Mouse (Mus musculus): Measurements from ENCODE around the gene Zfp986. TPM values are rescaled to one million over a fixed set of nuclear protein-coding genes. Genes with fewer than 3 reads are reported as not detected.
"Not testable (repeated sequence)": the region's sequence is repeated elsewhere in the genome, so short reads cannot be mapped to it uniquely, and the experiment has no call there.

Gene Zfp986
- not detected for total RNA-seq (2018; cell fraction: chromatin; rRNA removed)
- total RNA-seq (2018; cell fraction: cytosol; rRNA removed), result not detected
- not detected for total RNA-seq (2018; cell fraction: nucleus; rRNA removed)
- not detected in 3 replicates for polyA plus RNA-seq (2018)

GRCm38 (mm10) chr4:145868494-145868893 is at the start of gene Zfp986:
Gene Zfp986, plus strand, starts transcription at chr4:145868794.
- not testable (repeated sequence) for H3K4me3 ChIP-seq (ENCODE audit: inconsistent target); H3K27ac ChIP-seq; H3K79me2 ChIP-seq (ENCODE audit: inconsistent target); H3K36me3 ChIP-seq (ENCODE audit: inconsistent target)
- WGBS (ENCODE audit: missing documents), result 66% methylated on average over 3 of the region's 3 CpGs

- no CpG with 5 or more reads among the region's 2 CpGs for WGBS (ENCODE audit: missing documents)
- not testable (repeated sequence) for H3K27ac ChIP-seq; H3K36me3 ChIP-seq (ENCODE audit: inconsistent target); H3K4me3 ChIP-seq (ENCODE audit: inconsistent target); H3K79me2 ChIP-seq (ENCODE audit: inconsistent target)
Measured at GRCm38 (mm10) chr4:145819946-145820345, 48.6 kb upstream of the Zfp986 start.

GRCm38 (mm10) chr4:145825606-145826005 is 43.0 kb upstream of the Zfp986 start:
- H3K4me3 ChIP-seq (ENCODE audit: inconsistent target); H3K36me3 ChIP-seq (ENCODE audit: inconsistent target); H3K27ac ChIP-seq; H3K79me2 ChIP-seq (ENCODE audit: inconsistent target): not testable (repeated sequence)
- no CpG with 5 or more reads among the region's 8 CpGs for WGBS (ENCODE audit: missing documents)

DNA sequence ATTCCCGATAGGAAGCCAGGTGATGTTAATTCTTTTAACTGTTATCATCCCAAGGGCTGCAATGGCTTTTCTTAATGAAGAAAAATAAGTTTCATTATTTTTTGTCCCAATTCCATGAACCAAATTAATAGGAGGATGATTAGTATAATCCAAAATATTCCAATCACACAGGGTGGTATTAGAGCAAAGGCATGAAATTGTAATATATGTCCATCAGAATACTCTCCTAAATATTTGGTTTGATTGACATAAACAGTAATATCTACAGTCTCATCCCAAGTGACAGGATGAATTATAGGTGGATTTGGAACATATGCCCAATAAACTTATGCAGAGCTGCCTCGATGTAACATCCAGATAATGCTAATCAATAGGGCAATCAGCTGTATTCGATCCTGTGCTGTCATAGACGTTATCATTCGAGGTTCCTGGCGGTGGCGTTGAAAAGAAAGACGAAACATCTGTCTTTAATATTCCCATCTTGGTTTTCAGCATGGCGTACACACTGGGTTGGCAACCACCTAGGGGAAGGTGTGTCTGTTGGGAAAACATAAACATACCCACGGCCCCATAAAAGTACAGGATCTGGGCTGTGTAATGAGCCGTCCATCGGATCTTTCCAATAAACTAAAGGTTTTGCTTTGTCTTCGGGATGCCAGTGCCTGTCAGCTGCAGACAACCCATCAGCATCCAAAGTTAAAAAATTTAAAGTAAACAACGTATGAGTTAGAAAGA is 37.1 kb upstream of the Zfp986 start:
- not testable (repeated sequence) for H3K4me3 ChIP-seq (ENCODE audit: inconsistent target); H3K27ac ChIP-seq; H3K36me3 ChIP-seq (ENCODE audit: inconsistent target); H3K79me2 ChIP-seq (ENCODE audit: inconsistent target)
- WGBS (ENCODE audit: missing documents), result 100% methylated on average over 1 of the region's 14 CpGs

GRCm38 (mm10) chr4:145836300-145836862 is 32.2 kb upstream of the Zfp986 start:
- H3K79me2 ChIP-seq (ENCODE audit: inconsistent target); H3K4me3 ChIP-seq (ENCODE audit: inconsistent target); H3K27ac ChIP-seq; H3K36me3 ChIP-seq (ENCODE audit: inconsistent target): not testable (repeated sequence)
- no CpG with 5 or more reads among the region's 18 CpGs for WGBS (ENCODE audit: missing documents)

GRCm38 (mm10) chr4:145836863-145837440 is 31.6 kb upstream of the Zfp986 start:
- not testable (repeated sequence) for H3K36me3 ChIP-seq (ENCODE audit: inconsistent target); H3K4me3 ChIP-seq (ENCODE audit: inconsistent target); H3K79me2 ChIP-seq (ENCODE audit: inconsistent target); H3K27ac ChIP-seq
- 60% methylated on average over 14 of the region's 75 CpGs for WGBS (ENCODE audit: missing documents)

- not testable (repeated sequence) for H3K36me3 ChIP-seq (ENCODE audit: inconsistent target); H3K4me3 ChIP-seq (ENCODE audit: inconsistent target); H3K79me2 ChIP-seq (ENCODE audit: inconsistent target); H3K27ac ChIP-seq
Measured at GRCm38 (mm10) chr4:145846793-145847192, 21.8 kb upstream of the Zfp986 start.

GRCm38 (mm10) chr4:145848183-145848890 is 20.3 kb upstream of the Zfp986 start:
- 44% methylated on average over 1 of the region's 4 CpGs for WGBS (ENCODE audit: missing documents)
- H3K27ac ChIP-seq; H3K36me3 ChIP-seq (ENCODE audit: inconsistent target); H3K4me3 ChIP-seq (ENCODE audit: inconsistent target); H3K79me2 ChIP-seq (ENCODE audit: inconsistent target): not testable (repeated sequence)

DNA sequence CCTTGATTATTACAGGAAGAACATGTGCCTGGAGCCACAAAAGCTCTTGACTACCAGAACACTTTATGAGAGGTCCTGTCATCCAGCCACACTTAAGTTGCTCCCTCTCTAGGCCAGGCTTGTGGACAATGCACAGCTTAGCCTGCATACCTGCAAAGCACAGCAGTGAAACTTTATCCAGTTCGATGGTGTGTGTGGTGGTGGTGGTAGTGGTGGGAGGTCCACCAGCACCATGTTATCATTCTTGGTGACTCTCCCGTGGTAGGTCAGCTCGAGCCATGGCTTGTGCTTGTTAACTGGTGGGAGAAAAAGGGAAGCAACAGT is 19.7 kb upstream of the Zfp986 start:
- H3K36me3 ChIP-seq (ENCODE audit: inconsistent target); H3K79me2 ChIP-seq (ENCODE audit: inconsistent target); H3K4me3 ChIP-seq (ENCODE audit: inconsistent target); H3K27ac ChIP-seq: not testable (repeated sequence)
- 100% methylated on average over 1 of the region's 3 CpGs for WGBS (ENCODE audit: missing documents)

DNA sequence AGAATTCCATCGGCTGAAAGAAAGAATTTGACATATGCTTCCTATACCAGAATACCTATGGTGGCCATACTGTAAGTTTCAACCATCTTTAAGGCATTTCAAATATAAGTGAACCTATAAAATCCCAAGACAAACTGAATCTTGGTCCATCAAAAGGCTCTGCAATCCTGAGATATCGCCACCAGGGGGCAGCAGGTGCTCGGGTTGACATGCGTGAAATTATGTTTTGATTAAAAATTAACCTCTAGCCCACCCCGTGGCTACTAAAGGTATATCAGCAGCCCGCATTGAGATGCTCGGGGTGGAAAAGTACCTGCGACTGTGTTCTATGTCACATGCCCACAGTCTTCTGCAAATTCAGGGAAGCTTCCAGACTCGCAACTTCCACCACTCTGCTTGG is 17.2 kb upstream of the Zfp986 start:
- not testable (repeated sequence) for H3K79me2 ChIP-seq (ENCODE audit: inconsistent target)
- 70% methylated on average over 4 of the region's 9 CpGs for WGBS (ENCODE audit: missing documents)

DNA sequence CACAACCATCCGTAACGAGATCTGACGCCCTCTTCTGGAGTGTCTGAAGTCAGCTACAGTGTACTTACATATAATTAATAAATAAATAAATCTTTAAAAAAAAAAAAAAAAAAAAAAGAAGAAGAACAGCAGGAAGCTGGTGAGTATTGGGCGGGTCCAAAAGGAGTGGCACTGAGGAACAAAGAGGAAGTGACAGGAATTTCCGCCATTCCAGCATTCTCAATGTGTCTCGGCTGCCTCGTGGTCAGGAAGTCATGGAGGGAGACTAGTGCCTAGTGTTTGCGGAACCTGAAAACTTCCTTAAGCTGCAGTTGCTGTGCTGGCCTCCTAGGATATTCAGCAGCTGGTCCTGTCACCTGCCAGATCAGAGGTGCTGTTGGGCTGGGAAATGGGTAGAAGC is 4.7 kb upstream of the Zfp986 start:
- H3K79me2 ChIP-seq (ENCODE audit: inconsistent target); H3K4me3 ChIP-seq (ENCODE audit: inconsistent target); H3K27ac ChIP-seq; H3K36me3 ChIP-seq (ENCODE audit: inconsistent target): not testable (repeated sequence)
- WGBS (ENCODE audit: missing documents), result 83% methylated on average over 5 of the region's 8 CpGs

More for the DNA sequence above, 17.2 kb upstream of the Zfp986 start:
- not testable (repeated sequence) for H3K4me3 ChIP-seq (ENCODE audit: inconsistent target); H3K27ac ChIP-seq; H3K36me3 ChIP-seq (ENCODE audit: inconsistent target)

Other genes starting within 250 kb of the Zfp986 start
- not detected in 3 replicates for gene Zfp980, start 198.1 kb upstream of the Zfp986 start, polyA plus RNA-seq (2018)
- gene Zfp987, start 228.5 kb downstream of the Zfp986 start, polyA plus RNA-seq (2018), result not detected in 3 replicates